Mouse (Mus musculus): ENCODE data around the gene Zfp248.

Zfp248 gene

GRCm38 (mm10) chr6:118455042-118455631, at the start of gene Zfp248:
TSS of gene Zfp248 (minus strand) at chr6:118455528.
- peak; percentile 94 for DNase-seq

GRCm38 (mm10) chr6:118499010-118499409, 43.7 kb upstream of the Zfp248 start:
- no peak for DNase-seq

GRCm38 (mm10) chr6:118482125-118482524, 26.8 kb upstream of the Zfp248 start:
- no peak for DNase-seq

GRCm38 (mm10) chr6:118478957-118479708, 23.8 kb upstream of the Zfp248 start, which contains the start of gene Zfp9:
TSS of gene Zfp9 (minus strand) at chr6:118479320.
- DNase-seq: peak; percentile 84

GRCm38 (mm10) chr6:118477875-118478785, 22.8 kb upstream of the Zfp248 start:
- no peak for DNase-seq

GRCm38 (mm10) chr6:118462069-118462705, 6.9 kb upstream of the Zfp248 start:
- no peak for DNase-seq

GRCm38 (mm10) chr6:118457726-118458125, 2.4 kb upstream of the Zfp248 start:
- no peak for DNase-seq

GRCm38 (mm10) chr6:118454452-118454851, 876 bp downstream of the Zfp248 start:
- no peak for DNase-seq

GRCm38 (mm10) chr6:118431502-118431901, 23.8 kb downstream of the Zfp248 start:
- no peak for DNase-seq

GRCm38 (mm10) chr6:118426666-118427065, 28.7 kb downstream of the Zfp248 start:
- DNase-seq: no peak

GRCm38 (mm10) chr6:118419050-118419920, 36.0 kb downstream of the Zfp248 start, which contains the start of gene Bms1:
TSS of gene Bms1 (minus strand) at chr6:118419474.
- peak; percentile 93 for DNase-seq

GRCm38 (mm10) chr6:118410428-118410827, 44.9 kb downstream of the Zfp248 start:
- no peak for DNase-seq

- DNase-seq: no peak
These were observed 46.8 kb downstream of the Zfp248 start for GRCm38 (mm10) chr6:118408510-118408909.

- DNase-seq: no peak
These were observed 48.9 kb downstream of the Zfp248 start for GRCm38 (mm10) chr6:118406421-118406820.

- no peak for DNase-seq
These were observed 64.6 kb downstream of the Zfp248 start for GRCm38 (mm10) chr6:118390746-118391145.

- DNase-seq: no peak
These were observed 69.4 kb downstream of the Zfp248 start for GRCm38 (mm10) chr6:118385962-118386361.

- DNase-seq: no peak
These were observed 74.1 kb downstream of the Zfp248 start for GRCm38 (mm10) chr6:118381234-118381633.

GRCm38 (mm10) chr6:118380630-118381029, 74.7 kb downstream of the Zfp248 start:
- DNase-seq: no peak

GRCm38 (mm10) chr6:118379451-118380167, 75.7 kb downstream of the Zfp248 start:
- DNase-seq: peak; percentile 43

GRCm38 (mm10) chr6:118377611-118378010, 77.7 kb downstream of the Zfp248 start:
- no peak for DNase-seq
